Mouse (Mus musculus) embryonic facial prominence, embryonic 15.5 days (tissue): Measurements from ENCODE around the gene a. TPM values are rescaled to one million over a fixed set of nuclear protein-coding genes. Genes with fewer than 3 reads are reported as not detected.

Experiments
- polyA plus RNA-seq: library from polyadenylated mRNA; unstranded; fragments of >200 nt; fragmentation: Nextera tagmentation; extraction: Ambion mirVana; gene quantifications from 2 replicates; pipeline ENCODE4 v1.2.1, GENCODE M21; 2015

a gene
- polyA plus RNA-seq, 1 experiment from 2014 or later, result 18.8 TPM

Other genes starting within 250 kb of the a start
- 0.83 and 1.3 TPM in 2 replicates for gene 1700003F12Rik, start 244.3 kb upstream of the a start, polyA plus RNA-seq
- gene Actl10, start 239.6 kb upstream of the a start, polyA plus RNA-seq, result 0.17 and 0.25 TPM in 2 replicates
- 3.4 and 4.3 TPM in 2 replicates for gene Necab3, start 232.5 kb upstream of the a start, polyA plus RNA-seq
- gene E2f1, start 221.5 kb upstream of the a start, polyA plus RNA-seq, result 24.6 and 25.5 TPM in 2 replicates
- 30.5 and 33.1 TPM in 2 replicates for gene Pxmp4, start 187.7 kb upstream of the a start, polyA plus RNA-seq
- gene Zfp341, start 178.1 kb upstream of the a start, polyA plus RNA-seq, result 1.6 and 2.0 TPM in 2 replicates
- 0.49 TPM in 1 of 2 replicates, not detected in the other for gene 4930519P11Rik, start 178.0 kb upstream of the a start, polyA plus RNA-seq
- 38.1 and 47.7 TPM in 2 replicates for gene Chmp4b, start 139.7 kb upstream of the a start, polyA plus RNA-seq
- gene Gm14214, start 21.4 kb upstream of the a start, polyA plus RNA-seq, result not detected in 2 replicates
- 49.4 TPM in 2 replicates for gene Raly, start 306 bp upstream of the a start, polyA plus RNA-seq
- gene Eif2s2, start 101.5 kb downstream of the a start, polyA plus RNA-seq, result 96.8 and 103 TPM in 2 replicates
- gene Gm14226, start 226.9 kb downstream of the a start, polyA plus RNA-seq, result 5.9 and 8.3 TPM in 2 replicates